Mouse (Mus musculus) cerebellum, adult 2 months (tissue): ENCODE data around the gene P3h1.

Source experiments
- CTCF ChIP-seq: fragments of 200-500 bp; IDR thresholded peaks from 2 replicates; pipeline ENCODE4 v1.5.1; 2011; ENCODE audit warnings: low read depth, mild to moderate bottlenecking, control low read depth, low read length, moderate library complexity, borderline replicate concordance; ENCODE audit not compliant: insufficient read depth
- POLR2A ChIP-seq: fragments of 200-500 bp; IDR thresholded peaks from 2 replicates; pipeline ENCODE4 v1.6.1; 2011; ENCODE audit warnings: low read length, control low read depth, borderline replicate concordance; ENCODE audit not compliant: insufficient read depth

DNA sequence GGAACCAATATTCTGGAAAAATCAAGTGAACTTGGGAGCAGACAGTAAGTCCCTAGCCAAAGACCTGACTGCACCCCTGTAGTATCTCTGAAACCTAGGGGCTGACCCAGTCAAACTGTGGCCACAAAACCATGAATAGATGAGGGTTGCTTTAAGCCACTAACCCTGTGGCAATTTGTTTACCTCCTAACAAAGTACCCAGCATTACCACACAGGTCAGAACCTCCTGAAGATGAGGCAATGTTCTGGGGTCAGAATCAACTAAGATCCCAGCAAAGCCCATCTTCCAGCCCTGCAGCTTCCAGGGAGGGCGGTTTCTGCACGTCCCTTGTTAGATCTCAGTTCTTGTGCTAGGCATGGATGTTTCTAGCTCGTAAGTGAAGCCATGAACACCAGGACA, 8.2 kb upstream of the P3h1 start:
- TF ChIP-seq POLR2A (no peak), CTCF (no peak)
